Mouse (Mus musculus) frontal cortex, postnatal 36 days (tissue): ENCODE data around the gene Slco3a1.

Experiments
- DNase-seq, 2 experiments: peaks; one replicate each; pipeline ENCODE4 v3.0.0; 2022; ENCODE audit warnings: low spot score in 2 of 2

Gene Slco3a1

GRCm38 (mm10) chr7:74528182-74528581 is 26.4 kb downstream of the Slco3a1 start:
- DNase-seq = no peak

GRCm38 (mm10) chr7:74527689-74528088 is 26.9 kb downstream of the Slco3a1 start:
- no peak for DNase-seq

GRCm38 (mm10) chr7:74526030-74526429 is 28.6 kb downstream of the Slco3a1 start:
- DNase-seq = peak in 1 of 2 experiments; percentile 29

- DNase-seq = no peak
Measured at GRCm38 (mm10) chr7:74525586-74525985, 29.0 kb downstream of the Slco3a1 start.

- no peak for DNase-seq
Measured at GRCm38 (mm10) chr7:74524188-74524971, 30.2 kb downstream of the Slco3a1 start.

GRCm38 (mm10) chr7:74523086-74523485 is 31.5 kb downstream of the Slco3a1 start:
- DNase-seq = no peak

- no peak for DNase-seq
Measured at GRCm38 (mm10) chr7:74522260-74522659, 32.3 kb downstream of the Slco3a1 start.

GRCm38 (mm10) chr7:74519386-74519785 is 35.2 kb downstream of the Slco3a1 start:
- DNase-seq = no peak

GRCm38 (mm10) chr7:74518776-74519175 is 35.8 kb downstream of the Slco3a1 start:
- no peak for DNase-seq

GRCm38 (mm10) chr7:74518255-74518654 is 36.3 kb downstream of the Slco3a1 start:
- no peak for DNase-seq

- no peak for DNase-seq
Measured at GRCm38 (mm10) chr7:74510676-74511075, 43.9 kb downstream of the Slco3a1 start.

- DNase-seq = no peak
Measured at GRCm38 (mm10) chr7:74508205-74508604, 46.4 kb downstream of the Slco3a1 start.

- no peak for DNase-seq
Measured at GRCm38 (mm10) chr7:74506856-74507255, 47.7 kb downstream of the Slco3a1 start.

GRCm38 (mm10) chr7:74505635-74506034 is 48.9 kb downstream of the Slco3a1 start:
- DNase-seq = no peak

GRCm38 (mm10) chr7:74501187-74501586 is 53.4 kb downstream of the Slco3a1 start:
- peak in 1 of 2 experiments; percentile 14 for DNase-seq

- no peak for DNase-seq
Measured at GRCm38 (mm10) chr7:74499470-74499869, 55.1 kb downstream of the Slco3a1 start.

- no peak for DNase-seq
Measured at GRCm38 (mm10) chr7:74498266-74498980, 56.2 kb downstream of the Slco3a1 start.

GRCm38 (mm10) chr7:74497203-74497602 is 57.4 kb downstream of the Slco3a1 start:
- no peak for DNase-seq

- no peak for DNase-seq
Measured at GRCm38 (mm10) chr7:74495451-74495850, 59.1 kb downstream of the Slco3a1 start.

- no peak for DNase-seq
Measured at GRCm38 (mm10) chr7:74493775-74494174, 60.8 kb downstream of the Slco3a1 start.

GRCm38 (mm10) chr7:74491683-74492355 is 62.8 kb downstream of the Slco3a1 start:
- DNase-seq = peak; percentile 8 to 26

- DNase-seq = no peak
Measured at GRCm38 (mm10) chr7:74488141-74488540, 66.4 kb downstream of the Slco3a1 start.
